Mouse (Mus musculus) ES-E14 (cell line): ENCODE results near the gene Elovl5.

Experiments used
- CHD2 ChIP-seq: IDR thresholded peaks from 2 replicates; pipeline ENCODE4 v1.6.1; 2014; ENCODE audit warnings: mild to moderate bottlenecking, low read depth, low read length, inconsistent platforms
- ZC3H11A ChIP-seq: IDR thresholded peaks from 2 replicates; pipeline ENCODE4 v1.6.1; 2012; ENCODE audit warnings: low read depth, mild to moderate bottlenecking, inconsistent platforms, low read length, borderline replicate concordance

- no peak for TF ChIP-seq CHD2
- TF ChIP-seq ZC3H11A: no peak
Observed at GRCm38 (mm10) chr9:77904133-77904532, 13.0 kb upstream of the Elovl5 start.
